Mouse (Mus musculus): ENCODE data around the gene Utp6. TPM values are rescaled to one million over a fixed set of nuclear protein-coding genes. Genes with fewer than 3 reads are reported as not detected.

The Utp6 gene
- total and polyA plus RNA-seq, 3 experiments: 88.6 to 97.9 TPM; not detected in 1

DNA sequence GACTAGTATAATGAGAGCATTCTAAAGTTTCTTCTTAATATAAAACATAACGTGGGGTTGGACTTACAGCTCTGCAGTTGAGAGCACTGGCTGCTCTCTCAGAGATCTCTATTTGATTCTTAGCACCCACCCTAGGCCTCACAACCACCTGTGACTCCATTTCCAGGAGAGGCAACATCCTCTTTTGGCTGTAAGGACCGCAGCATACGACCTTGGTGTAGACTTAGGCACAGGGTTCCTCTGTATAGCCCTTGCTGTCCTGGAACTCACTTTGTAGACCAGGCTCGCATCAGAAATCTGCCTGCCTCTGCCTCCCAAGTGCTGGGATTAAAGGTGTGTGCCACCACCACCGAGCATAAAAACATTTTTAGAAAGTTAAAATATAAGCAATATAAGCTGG lies 29.4 kb upstream of the Utp6 start:
- no peak overlapping the region for H3K9ac ChIP-seq (ENCODE audit: control insufficient read depth, low read depth, low read length, poor library complexity, severe bottlenecking)
- H3K36me3 ChIP-seq (ENCODE audit: control insufficient read depth in 1 of 2, insufficient read depth in 2 of 2, low read length in 2 of 2): peaks cover 9 to 21% of the 10 kb centered on the region in 2 experiments
- peaks cover 24% of the 10 kb centered on the region for H3K79me2 ChIP-seq (ENCODE audit: control insufficient read depth, insufficient read depth, low read length, poor library complexity)
- no peak for TF ChIP-seq ZMIZ1 (IDR thresholded peaks at IDR 0.05; ENCODE audit: low read depth, low read length)
- no peak for TF ChIP-seq ZC3H11A (IDR thresholded peaks at IDR 0.05; ENCODE audit: low read depth, low read length)
- TF ChIP-seq GATA1 (IDR thresholded peaks at IDR 0.05; ENCODE audit: low read depth, low read length): no peak
- no peak for TF ChIP-seq EP300 (IDR thresholded peaks at IDR 0.05; ENCODE audit: low read depth in 1 of 2, low read length in 2 of 2)
- no peak for TF ChIP-seq MYC (IDR thresholded peaks at IDR 0.05; ENCODE audit: low read depth, low read length)
- no peak for TF ChIP-seq KAT2A (conservative IDR thresholded peaks at IDR 0.05; ENCODE audit: low read depth, low read length)
- no peak for TF ChIP-seq MYB (IDR thresholded peaks at IDR 0.05; ENCODE audit: low read depth, low read length)
- TF ChIP-seq CTCF (IDR thresholded peaks at IDR 0.05 in 2 of 3, conservative IDR thresholded peaks at IDR 0.05 in 1 of 3; ENCODE audit: control insufficient read depth in 1 of 3, insufficient read depth in 1 of 3, low read depth in 2 of 3, low read length in 3 of 3, poor library complexity in 1 of 3, severe bottlenecking in 1 of 3): no peak
- no peak for TF ChIP-seq MEF2A (IDR thresholded peaks at IDR 0.05; ENCODE audit: extremely low read depth, insufficient replicate concordance, low read depth, low read length, poor library complexity, severe bottlenecking)
- TF ChIP-seq HCFC1 (IDR thresholded peaks at IDR 0.05; ENCODE audit: low read depth, low read length): no peak
- no peak for TF ChIP-seq UBTF (IDR thresholded peaks at IDR 0.05; ENCODE audit: borderline replicate concordance, insufficient read depth, low read depth, low read length)
- no peak for TF ChIP-seq TCF12 (IDR thresholded peaks at IDR 0.05; ENCODE audit: low read depth, low read length)
- no peak for TF ChIP-seq SIN3A (IDR thresholded peaks at IDR 0.05; ENCODE audit: low read length)
- no peak for TF ChIP-seq NELFE (IDR thresholded peaks at IDR 0.05; ENCODE audit: low read depth, low read length)
- no peak for TF ChIP-seq BHLHE40 (IDR thresholded peaks at IDR 0.05; ENCODE audit: borderline replicate concordance, low read depth, low read length)
- TF ChIP-seq E2F4 (IDR thresholded peaks at IDR 0.05; ENCODE audit: borderline replicate concordance, low read depth, low read length): no peak
- no peak for TF ChIP-seq SMC3 (IDR thresholded peaks at IDR 0.05; ENCODE audit: low read depth, low read length)
- H3K27me3 ChIP-seq (ENCODE audit: control insufficient read depth in 1 of 2, insufficient read depth in 2 of 2, low read length in 2 of 2): no peaks in the 10 kb centered on the region
- peaks cover 3 to 7% of the 10 kb centered on the region in 2 experiments; a peak in 3 of 4 replicates for H3K4me1 ChIP-seq (ENCODE audit: control insufficient read depth in 1 of 2, insufficient read depth in 2 of 2, low read length in 2 of 2)
- no peaks in the 10 kb centered on the region for H3K9me3 ChIP-seq (replicated peaks; ENCODE audit: insufficient read depth, low read length)
- no peak overlapping the region for H3K27ac ChIP-seq (ENCODE audit: control insufficient read depth, low read depth, low read length)
- DNase-seq (ENCODE audit: low read depth, low spot score): peak; percentile 41
- no peak overlapping the region for H3K4me3 ChIP-seq (ENCODE audit: control insufficient read depth in 1 of 2, insufficient read depth in 1 of 2, low read depth in 2 of 2, low read length in 2 of 2)

GRCm38 (mm10) chr11:79990120-79990519 lies 27.9 kb upstream of the Utp6 start:
- Histone ChIP-seq H3K79me2 (ENCODE audit: control insufficient read depth, insufficient read depth, low read length, poor library complexity) (peaks cover 20% of the 10 kb centered on the region), H3K9ac (ENCODE audit: control insufficient read depth, low read depth, low read length, poor library complexity, severe bottlenecking) (no peak overlapping the region)
- DNase-seq (ENCODE audit: low read depth, low spot score): no peak

More at GRCm38 (mm10) chr11:79990120-79990519, 27.9 kb upstream of the Utp6 start:
- Histone ChIP-seq H3K4me1 (ENCODE audit: control insufficient read depth in 1 of 2, insufficient read depth in 2 of 2, low read length in 2 of 2) (peaks cover 0 to 7% of the 10 kb centered on the region in 2 experiments; a peak in 1 of 4 replicates), H3K9me3 (replicated peaks; ENCODE audit: insufficient read depth, low read length) (no peaks in the 10 kb centered on the region), H3K27ac (ENCODE audit: control insufficient read depth, low read depth, low read length) (no peak overlapping the region), H3K27me3 (ENCODE audit: control insufficient read depth in 1 of 2, insufficient read depth in 2 of 2, low read length in 2 of 2) (no peaks in the 10 kb centered on the region; a peak in 1 of 4 replicates), H3K4me3 (ENCODE audit: control insufficient read depth in 1 of 2, insufficient read depth in 1 of 2, low read depth in 2 of 2, low read length in 2 of 2) (no peak overlapping the region), H3K36me3 (ENCODE audit: control insufficient read depth in 1 of 2, insufficient read depth in 2 of 2, low read length in 2 of 2) (peaks cover 0 to 16% of the 10 kb centered on the region in 2 experiments; a peak in 2 of 4 replicates)
- TF ChIP-seq USF1 (IDR thresholded peaks at IDR 0.05; ENCODE audit: low read depth, low read length) (no peak), SIN3A (IDR thresholded peaks at IDR 0.05; ENCODE audit: low read length) (0 out of 2 replicates have a peak, but pooled peaks have one; percentile 24), ZNF384 (IDR thresholded peaks at IDR 0.05; ENCODE audit: low read depth, low read length) (peak; percentile 96), RCOR1 (IDR thresholded peaks at IDR 0.05; ENCODE audit: low read depth, low read length) (no peak)
